Mouse (Mus musculus): ENCODE measurements around the gene Map2k4.

Map2k4 gene

DNA sequence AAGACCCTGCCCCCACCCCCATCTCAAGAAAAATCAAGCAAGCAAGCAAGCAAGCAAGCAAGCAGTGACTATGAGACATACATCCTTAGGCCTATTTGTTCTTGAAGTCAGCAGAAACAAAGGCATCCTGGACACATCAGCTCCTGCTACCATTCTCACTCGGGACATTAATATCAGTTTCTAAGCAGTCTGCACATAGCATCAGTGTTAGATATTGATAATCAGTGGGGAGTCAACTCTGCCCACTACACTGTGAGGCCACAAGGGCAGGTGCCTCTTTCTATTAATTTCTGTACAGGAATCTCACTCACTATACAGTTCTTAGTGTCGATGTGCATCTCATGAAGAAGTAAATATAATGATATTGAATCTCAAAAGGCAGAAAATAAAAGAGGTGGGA is 14.6 kb downstream of the Map2k4 start:
- DNase-seq, result no peak

DNA sequence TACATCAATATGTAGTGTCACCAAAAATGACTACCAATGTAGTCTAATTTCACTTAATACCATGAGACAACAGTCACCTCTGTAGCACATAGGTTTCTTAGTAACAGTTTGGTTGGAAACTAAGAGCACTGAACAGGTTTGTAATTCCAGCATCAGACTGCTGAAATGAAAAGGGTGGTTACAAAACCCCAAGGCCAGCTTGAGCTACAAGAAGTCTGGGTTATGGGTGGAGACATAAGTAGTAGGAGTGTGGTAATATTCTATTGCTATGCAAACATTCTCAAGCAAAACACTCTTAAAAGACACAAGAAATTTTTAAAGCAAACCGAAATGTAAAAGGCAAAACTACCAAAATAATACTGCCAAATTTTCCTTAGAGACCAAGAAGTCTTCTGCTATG is 16.6 kb downstream of the Map2k4 start:
- no peak for DNase-seq

DNA sequence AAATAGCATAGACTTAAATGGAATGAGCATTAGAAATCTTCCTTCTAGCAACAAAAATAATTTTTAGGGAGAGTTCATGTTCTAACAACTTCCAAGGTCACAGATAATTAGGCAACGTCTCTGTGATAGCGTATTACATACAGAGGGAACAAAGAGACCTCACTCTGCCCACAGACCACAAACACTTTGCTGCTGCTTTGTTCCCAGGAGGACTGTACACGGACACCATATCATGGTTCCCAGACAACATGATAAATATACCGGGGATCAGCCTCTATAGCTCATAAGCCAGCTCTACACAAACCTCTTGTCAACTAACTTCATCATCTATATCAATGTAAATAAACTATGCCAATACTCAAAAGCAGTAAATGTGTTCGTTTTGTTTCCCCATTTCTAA is 18.1 kb downstream of the Map2k4 start:
- DNase-seq, result no peak

DNA sequence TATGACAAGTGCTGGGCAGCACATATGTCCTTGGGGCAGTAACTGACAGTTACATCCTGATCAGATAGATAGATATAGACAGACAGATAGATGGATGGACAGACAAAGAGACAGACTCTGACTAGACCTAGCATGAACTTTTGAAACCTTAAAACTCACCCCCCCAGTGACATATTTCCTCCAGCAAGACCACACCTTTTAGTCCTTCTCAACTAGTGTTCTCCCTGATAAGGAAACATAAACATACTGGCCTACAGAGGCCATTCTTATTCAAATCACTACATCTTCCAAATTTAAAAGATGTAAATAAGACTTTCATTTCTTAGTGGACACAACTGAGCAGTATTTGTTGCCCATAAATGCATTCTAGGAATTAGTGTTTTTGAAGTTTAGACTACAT is 19.7 kb downstream of the Map2k4 start:
- no peak for DNase-seq

DNA sequence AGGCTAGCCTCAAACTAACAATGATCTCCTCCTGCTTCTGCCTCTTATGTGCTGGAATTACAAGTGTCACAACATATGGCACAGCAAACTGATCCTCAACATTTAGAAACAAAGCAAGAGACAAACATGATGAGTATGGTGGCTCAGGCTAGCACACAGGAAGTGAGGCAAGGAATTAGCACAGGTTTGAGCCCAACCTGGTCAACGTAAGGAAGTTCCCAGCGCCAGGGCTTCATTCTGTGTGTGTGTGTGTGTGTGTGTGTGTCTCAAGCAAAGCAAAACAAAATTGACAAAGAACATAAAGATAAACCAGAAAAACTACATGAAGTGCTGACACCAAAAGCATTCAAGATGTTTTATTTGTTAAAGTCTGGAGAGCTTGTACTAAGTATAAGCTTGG is 27.2 kb downstream of the Map2k4 start:
- no peak for DNase-seq

DNA sequence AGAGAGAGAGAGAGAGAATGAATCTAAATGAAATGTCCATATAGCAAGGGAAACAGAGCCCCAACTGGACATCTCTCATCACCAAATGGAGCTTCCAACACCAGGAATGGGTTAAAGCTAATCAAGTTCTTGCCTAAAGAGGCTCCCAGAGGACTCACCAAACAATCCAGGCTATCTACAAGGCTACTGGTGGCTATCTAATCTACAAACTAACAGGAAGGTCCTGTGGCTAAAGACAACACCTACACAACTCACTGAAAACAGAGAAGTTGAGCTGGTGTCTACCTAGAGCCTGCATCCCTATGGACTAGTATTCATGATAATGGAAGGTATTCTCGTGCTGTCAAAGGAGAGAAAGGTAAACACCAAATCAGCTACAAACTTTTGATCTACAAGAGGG is 28.7 kb downstream of the Map2k4 start:
- no peak for DNase-seq

DNA sequence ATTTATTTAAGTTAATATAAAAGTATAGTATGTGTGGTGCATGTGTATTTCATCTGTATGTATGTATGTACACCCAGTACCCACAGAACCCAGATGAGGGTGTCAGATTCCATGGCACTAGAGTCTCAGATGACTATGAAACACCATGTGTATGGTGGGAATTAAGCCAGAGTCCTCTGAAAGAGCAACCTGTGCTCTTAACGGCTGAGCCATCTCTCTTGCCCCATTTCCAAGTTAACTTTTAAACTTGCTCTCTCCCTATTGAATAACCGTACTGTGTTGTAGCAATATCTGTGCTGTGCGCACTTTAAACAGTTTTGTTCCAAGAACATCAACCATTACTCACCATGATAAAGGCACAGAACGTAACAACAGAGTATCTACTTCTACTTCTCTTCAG is 33.9 kb downstream of the Map2k4 start:
- no peak for DNase-seq

DNA sequence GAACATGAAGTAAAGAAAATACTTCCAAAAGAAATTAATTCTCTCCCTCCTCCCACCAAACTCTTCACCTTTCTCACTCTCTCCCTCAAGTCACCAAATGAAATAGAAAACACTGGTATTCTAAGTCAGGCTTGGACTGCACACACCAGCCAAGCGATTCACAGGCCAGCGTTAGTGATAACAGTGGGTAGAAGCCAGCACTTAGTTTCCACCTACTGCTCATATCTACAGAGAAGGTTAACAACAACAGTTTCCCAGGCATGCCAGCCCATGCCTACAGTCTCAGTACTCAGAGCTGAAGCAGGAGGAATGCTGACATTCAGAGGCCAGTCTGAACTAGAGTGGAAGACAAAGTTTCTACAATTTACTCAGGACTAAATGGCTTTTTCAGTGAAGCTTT is 34.5 kb downstream of the Map2k4 start:
- no peak for DNase-seq

DNA sequence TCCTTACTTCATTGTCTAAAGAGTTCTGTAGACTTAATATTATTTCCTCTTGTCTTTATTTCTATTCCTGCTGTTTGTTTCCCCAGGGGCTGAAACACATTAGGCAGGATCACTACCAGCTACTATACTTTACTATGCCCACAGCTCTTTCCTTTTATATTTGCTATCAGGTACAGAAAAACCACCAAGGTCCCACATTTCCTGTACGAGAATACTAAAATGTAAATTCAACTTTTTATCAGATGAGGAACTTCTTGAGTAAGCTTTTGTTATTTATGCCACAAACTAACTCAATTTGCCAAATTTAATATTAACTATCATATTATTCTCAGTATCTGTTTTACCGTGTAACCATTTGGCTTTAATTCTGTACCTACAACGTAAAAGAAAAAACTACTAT is 37.6 kb downstream of the Map2k4 start:
- no peak for DNase-seq

DNA sequence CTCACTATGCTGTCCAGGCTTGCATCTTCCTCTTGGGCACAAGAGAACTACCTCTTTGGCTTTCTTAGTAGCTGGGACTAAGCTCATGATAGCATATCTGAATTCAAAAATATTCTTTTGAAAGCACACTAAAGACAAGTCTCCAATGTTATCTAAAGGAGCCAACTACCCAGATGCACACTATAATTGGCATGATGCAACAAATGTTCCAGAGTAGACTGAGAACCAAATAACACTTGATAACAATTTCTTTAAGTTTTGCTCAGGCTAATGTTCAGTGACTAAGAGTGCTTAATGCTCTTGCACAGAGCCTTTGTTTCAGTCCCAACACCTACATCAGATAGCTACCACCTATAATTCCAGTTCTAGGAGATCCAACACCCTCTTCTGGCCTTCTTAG is 40.7 kb downstream of the Map2k4 start:
- DNase-seq, result no peak

DNA sequence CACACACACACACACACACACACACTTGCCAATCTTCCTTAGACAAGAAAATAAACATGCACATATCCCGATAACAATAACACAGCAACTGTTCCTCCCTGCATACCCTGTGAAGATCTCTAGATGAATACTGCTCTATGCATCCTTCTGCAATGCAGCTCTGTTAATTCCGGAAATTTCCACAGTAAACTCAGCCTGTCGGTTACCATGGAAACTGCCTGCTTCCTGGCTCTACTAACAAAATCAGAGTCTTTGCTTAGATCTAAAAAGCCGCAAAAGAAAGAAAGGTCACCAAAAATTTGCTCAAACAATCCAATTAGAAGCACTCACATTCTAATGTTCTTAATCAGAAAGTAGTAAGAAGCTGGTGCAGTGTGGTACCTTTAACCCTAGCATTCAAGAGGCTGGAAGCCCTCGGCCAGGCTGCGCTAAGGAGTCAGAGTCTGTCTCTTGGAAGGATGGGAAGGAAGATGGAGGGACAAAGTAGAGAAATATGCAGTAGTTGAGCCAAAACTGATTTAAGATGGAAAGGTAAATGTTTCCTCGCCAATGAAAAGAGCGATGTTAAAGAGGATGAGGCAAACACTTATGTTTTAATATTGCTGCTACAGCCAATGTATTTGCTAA is 42.3 kb downstream of the Map2k4 start:
- no peak for DNase-seq

DNA sequence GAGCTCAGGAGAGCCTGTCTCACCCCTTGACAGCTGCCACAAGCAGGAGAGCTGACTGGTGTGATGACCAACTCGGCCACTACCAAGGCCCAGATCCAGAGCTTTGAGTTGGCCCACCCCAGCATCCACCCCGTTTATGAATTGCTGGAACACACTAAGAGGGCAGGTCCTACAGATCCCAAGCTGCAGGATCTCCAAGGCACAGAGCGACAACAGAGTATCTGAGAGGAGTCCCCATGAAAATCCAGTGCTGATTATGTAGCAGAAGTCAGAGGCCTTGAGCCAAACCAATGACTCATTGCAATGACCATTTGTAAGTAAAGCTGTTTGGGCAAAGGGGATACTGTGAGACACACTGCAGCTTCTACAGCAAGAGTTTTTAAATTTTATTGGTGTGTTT is 44.2 kb downstream of the Map2k4 start:
- DNase-seq, result no peak

DNA sequence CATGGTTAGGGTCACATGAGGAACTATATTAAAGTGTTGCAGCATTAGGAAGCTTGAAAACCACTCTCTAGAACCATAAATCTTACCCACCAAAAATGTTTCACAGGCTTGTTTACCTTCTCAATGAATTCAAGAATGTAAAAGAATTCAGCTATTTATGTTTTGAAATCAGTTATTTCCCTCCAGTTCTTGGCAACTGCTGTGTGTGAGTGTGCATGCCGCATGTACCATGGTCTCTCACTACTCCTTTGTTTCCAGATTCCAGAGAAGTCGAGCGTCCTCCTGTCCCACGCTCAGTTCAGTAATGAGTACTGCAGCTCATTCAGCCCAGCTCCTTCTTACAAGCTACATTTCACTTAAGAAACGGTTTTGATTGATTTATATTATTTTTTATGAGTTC is 47.3 kb downstream of the Map2k4 start:
- no peak for DNase-seq

DNA sequence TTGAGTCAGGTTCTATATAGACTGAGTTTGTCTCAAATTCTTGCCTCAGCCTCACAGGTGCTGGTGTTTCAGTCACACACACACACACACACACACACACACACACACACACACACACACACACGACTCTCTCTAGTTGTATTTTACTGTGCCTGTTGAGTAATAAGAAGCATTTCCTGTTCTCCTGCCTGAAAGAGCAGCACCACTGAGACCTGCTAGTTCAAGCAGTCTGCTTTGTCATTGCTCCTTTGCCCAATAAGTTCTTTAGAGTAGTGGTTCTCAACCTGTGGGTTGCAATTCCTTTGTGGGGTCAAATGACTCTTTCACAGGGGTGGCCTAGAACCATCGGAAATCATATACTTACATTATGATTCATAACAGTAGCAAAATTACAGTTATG is 47.7 kb downstream of the Map2k4 start:
- DNase-seq, result no peak

DNA sequence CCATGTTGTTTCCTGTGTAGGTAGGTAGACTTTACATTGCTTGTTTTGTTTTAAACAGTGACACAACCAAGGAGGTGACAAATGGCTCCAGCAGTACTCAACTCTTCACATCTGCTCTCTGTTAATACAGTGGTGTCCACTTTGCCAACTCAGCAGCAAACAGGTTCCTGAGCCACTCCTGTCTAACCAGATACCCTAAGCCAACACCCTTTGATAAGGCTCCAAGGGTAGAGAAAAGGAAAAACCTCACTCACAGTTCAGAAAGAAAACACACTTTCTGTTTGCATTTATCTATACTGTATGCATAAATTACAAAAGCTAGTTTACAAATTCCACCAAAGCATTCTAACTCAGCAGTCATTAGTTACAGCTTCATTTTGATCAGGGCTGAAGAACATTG is 48.2 kb downstream of the Map2k4 start:
- DNase-seq, result no peak

DNA sequence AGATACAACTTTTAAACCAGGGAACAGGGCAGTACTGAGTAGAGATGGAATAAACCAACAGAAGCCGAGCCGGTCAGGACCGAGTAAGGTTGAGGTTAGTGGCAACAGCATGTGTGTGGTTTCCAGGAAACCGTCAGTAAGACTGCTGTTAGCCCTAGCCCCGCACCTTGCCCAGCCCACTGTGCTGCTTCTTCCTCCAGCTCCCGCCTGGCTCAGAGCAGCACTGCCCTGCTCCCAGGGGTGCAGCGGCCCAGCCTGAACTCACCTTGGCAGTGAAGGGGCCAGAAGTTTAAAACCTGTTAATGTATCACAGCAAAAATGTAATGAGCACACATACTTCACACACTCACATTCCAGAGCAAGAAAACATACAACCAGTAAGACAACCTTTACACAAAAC is 53.4 kb downstream of the Map2k4 start:
- DNase-seq, result no peak

DNA sequence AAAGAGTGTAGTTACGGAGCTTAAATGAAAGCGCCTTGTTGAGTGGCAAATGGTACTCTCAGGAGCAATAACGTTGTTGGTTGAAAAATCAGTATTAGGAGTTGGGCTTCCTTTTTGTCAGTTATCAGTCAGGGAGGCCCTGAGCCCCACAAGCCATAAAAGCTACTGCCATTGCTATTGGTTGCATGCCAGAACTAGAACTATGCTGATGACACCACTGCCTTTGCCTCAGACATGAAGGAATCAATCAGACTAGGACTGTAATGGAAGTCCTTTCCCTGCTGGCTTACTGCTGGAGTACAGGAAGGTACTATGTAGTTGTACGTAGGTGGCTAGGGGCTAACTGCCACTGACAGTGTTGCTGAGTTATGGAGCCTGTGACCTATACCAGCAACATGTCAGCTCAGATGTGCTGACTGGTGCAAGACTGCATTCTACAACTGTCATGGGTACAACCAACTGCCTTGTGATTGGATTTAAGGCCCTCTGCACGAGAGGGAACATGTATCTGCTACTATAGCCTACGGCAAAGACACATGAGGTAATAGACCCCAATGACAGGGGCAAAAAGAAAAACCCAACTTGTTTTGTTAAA is 58.4 kb downstream of the Map2k4 start:
- no peak for DNase-seq

DNA sequence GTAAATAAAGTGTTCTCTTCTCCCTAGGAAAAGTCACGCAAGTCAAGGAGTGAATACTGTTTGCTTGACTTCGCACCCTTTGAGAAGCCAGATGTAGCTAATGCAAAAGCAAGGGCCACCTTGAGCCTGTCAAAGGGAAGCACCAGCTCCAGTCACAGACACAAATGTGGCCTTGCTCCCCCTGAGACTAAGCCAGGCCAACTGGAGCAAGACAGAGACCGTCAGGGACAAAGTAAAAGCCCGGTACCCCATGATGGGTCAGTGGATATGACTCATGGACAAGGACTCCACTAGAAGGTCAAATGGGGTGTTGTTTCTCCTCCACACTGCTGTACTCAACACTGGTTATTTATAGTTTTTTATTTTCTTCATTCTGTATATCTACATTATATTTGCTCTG is 59.2 kb downstream of the Map2k4 start:
- no peak for DNase-seq

DNA sequence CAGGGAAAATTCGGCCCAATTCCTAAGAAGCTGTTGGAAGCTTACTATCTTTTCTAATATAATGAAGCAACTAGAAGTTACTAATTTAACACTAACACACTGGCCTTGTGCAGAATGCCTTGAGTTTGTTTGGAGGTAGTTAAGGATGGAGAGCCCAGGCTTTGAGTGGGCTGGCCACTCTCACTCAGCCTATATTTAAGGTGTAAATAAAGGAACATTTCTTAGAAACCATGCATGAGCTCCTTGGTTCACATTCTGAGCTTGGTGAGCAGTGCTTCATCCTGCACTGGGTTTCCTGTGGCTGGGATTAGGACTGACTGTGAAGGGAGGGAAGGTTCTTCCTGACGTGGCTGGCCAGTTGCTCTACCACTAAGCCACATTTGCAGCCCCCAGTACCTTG is 64.4 kb downstream of the Map2k4 start:
- no peak for DNase-seq

DNA sequence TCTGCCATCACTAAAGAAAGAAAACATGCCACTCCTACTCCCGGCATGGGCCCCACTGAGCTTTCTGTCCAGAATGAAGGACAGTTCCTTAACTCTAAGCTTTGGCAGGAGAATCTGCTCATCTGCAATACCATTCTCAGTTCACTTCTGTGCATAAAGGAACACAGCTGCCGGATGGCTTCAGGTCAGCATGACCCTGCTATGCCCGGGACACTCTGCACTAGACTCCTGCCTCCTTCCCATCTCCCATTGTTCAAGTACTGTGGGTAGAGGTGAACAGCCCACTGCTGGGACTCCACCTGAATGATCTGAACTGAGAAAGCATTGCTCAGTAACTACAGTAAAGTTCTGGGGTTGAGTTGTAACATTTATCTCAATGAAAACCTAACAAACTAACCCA is 66.5 kb downstream of the Map2k4 start:
- no peak for DNase-seq

DNA sequence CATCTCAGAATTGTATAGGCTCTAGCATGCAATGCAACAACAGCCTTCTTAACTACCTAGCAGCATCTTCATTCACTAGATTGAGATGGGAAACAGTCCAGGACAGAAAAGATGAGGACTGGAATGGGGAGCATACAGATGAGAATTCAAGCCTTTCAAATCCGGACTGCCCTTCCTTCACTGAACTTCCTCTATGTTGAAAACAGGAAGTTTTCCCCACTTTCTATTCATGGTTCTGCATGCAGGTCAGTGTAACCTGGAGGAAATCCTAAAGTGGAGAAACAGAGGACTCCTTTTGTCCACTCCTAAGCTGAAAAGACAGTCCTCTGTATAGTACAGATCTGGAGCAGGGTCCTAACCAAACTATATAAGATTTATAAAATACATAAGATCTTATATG is 68.1 kb downstream of the Map2k4 start:
- no peak for DNase-seq

DNA sequence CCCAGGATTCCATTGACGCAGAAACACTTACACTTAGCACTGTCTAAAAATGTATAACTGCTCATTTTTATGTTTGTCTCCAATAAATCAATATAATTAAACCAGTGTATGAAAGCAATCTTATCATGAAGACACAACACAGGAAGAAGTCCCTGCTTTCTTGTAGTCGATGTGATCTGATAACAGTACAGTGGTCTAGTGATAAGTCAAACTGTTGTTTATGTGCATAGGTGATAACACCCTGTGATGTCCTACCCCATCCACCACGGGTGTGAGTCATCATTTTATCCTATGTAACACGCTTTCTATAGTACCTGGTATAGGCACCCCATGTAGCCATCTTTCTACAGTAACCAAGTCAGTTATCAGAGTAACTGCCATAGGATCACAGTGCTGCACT is 74.3 kb downstream of the Map2k4 start:
- no peak for DNase-seq

DNA sequence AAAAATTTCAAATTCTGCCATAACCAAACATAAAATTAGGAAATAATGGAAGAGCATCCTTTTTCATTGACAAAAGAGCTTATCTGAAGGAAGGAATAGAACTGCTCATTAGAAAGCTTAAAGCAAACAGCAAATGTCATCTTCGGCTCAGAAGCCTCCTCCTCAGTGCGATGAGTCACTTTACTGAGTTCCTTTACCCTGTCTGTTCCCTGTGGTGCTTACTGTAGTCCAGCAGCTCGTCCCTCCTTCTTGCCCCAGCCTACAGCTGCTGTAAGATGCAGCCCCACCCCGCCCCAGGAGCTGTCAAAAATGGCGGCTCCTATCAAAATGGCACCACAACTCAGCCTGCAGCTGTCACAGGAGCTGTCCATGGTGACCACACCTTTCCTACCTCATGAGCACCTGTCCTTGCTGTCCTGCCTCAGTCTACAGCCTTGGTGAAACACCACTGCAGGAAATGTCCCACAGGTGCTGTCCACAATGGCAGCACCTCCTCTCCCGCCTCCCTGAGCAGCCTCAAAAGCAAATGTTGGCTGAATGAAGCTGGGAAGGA is 75.3 kb downstream of the Map2k4 start:
- DNase-seq, result no peak

DNA sequence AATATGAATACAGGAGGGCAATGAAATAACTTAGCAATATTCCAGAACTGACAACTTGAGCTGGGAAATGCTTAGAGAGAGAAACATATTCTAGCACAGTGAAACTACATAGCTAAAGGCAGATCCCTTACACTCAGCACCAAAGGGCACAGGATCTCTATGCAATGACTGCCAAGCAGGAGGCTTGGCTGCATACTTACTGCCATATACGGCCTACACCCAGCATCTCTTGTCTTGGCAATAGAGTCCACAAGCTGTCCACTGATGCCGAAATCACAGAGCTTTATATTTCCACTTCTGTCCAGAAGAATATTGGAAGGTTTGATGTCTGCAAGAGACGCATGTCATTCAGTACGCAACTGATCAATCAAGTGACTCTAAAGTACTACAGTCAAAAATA is 81.3 kb downstream of the Map2k4 start:
- no peak for DNase-seq

DNA sequence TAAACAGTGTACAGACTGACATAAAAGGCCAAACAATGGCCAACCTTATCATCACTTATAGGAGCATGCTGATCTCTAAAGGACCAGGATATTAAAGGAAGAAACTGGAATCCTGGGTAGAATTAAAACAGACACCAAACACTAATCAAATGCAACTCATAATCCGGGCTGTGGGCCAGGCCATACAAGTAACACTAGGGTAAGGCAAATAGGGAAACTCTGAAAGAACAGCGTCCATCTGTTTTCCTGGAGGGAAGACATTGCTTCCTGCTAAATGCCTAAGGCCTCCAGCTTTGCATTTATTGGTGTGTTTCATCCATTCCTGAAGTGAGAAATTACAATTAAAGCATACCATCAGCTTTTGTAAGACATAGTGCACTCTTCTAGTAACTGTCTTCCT is 81.9 kb downstream of the Map2k4 start:
- DNase-seq, result no peak
